Mouse (Mus musculus) lung, adult 18-20 months (tissue): Measurements from ENCODE around the gene Stard13.

Experiments
- DNase-seq, 2 experiments: peaks; one replicate each; pipeline ENCODE4 v3.0.0; 2022; ENCODE audit warnings: mixed read lengths in 2 of 2

Gene Stard13

GRCm38 (mm10) chr5:151054743-151055114 lies 178.9 kb downstream of the Stard13 start:
- no peak for DNase-seq

DNA sequence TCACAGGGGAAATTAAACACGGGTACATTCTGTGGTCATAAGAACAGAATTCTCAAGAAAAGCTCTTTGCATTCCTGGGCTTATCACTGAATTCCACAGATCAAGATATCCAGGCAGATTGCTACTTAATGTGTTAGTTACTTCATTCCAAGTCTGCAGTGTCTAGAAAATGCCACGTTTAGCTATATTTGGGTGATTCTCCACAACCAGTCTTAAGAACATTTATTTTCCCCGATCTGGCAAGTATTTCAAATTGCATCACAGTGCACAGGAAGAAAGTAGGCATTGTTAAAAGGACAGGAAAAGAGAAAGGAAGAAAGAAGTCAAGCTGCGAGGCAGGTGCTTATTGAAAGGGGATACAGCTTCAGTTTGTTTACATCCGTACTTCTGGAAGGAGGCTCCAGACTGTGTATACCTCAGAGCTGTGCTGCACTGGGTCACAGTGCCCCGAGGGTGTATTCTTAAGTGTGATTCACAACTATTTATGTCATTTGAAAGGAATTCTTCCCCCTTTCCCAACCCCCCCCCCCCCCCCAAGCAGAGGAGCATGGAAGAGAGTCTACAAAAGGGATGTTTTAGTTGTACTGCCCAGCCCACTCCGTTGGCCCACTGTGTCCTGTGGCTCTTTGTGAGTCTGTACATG lies 179.4 kb downstream of the Stard13 start:
- DNase-seq: no peak

DNA sequence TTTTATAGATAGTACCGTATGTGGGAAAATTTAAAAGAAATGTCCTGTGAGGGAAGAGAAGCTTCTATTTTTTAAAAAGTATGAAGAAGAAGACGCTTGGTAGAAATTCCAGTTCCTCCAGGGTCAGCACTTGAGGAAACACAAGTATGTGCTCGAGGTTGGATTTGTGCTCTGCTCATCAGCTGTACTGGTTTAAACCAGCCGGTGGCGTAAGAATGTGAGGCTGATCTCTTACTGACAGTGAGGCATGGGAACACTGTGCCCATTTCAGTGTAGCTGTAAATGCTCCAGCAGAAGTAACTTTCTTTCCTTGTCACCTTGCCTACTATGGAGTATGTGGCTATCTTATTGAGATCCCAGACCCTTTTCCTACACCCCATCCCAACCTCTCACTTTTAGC lies 180.4 kb downstream of the Stard13 start:
- peak; percentile 47 for DNase-seq

- DNase-seq: no peak
These were observed 181.3 kb downstream of the Stard13 start for GRCm38 (mm10) chr5:151052331-151052730.

GRCm38 (mm10) chr5:151047488-151047887 lies 186.1 kb downstream of the Stard13 start:
- peak in 1 of 2 experiments; percentile 49 for DNase-seq

DNA sequence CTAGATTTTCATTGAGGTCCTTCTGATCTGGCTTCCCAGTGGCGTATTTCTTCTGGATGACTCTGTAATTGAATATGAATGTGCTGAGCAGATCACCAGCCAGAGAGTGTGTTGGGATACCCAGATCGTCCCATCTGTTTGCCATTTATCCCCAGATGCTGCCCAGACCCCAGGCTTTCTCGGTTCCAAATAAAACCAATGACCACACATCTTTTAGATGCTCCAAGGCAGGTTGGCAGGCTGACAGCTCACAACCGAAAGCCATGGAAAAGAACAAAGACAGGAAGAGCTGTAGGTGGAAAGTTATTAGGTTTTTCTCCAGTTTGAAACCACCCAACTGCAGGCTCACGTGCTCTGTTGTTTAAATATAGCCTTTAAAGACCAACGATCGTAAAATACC lies 186.7 kb downstream of the Stard13 start:
- DNase-seq: peak in 1 of 2 experiments; percentile 36

GRCm38 (mm10) chr5:151046131-151046530 lies 187.5 kb downstream of the Stard13 start:
- DNase-seq: no peak

DNA sequence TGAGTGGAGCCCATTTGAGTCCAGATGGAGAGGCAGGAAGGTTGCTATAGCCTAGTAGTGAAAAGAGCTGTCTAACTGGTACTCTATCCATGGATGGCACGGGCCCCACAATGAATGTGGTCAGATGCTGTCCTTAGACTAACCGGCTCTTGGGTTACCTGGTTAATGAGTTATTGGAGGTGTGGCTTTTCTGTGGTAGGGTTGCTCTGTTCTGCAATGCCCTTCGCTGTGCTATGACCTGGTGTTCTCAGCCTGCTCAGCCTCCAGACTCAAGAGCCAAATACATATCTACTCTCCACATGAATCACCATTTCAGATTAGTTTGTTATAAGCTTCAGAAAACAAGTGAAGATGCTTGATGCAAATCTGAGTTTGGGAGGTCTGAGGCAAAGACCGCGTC lies 190.7 kb downstream of the Stard13 start:
- no peak for DNase-seq

- no peak for DNase-seq
These were observed 195.8 kb downstream of the Stard13 start for GRCm38 (mm10) chr5:151037871-151038270.

GRCm38 (mm10) chr5:151034715-151035512 lies 198.7 kb downstream of the Stard13 start:
- no peak for DNase-seq

GRCm38 (mm10) chr5:151028906-151029305 lies 204.7 kb downstream of the Stard13 start:
- DNase-seq: no peak

GRCm38 (mm10) chr5:151027171-151027570 lies 206.5 kb downstream of the Stard13 start:
- no peak for DNase-seq

GRCm38 (mm10) chr5:151026069-151026468 lies 207.6 kb downstream of the Stard13 start:
- DNase-seq: no peak

GRCm38 (mm10) chr5:151024483-151024882 lies 209.2 kb downstream of the Stard13 start:
- DNase-seq: no peak

DNA sequence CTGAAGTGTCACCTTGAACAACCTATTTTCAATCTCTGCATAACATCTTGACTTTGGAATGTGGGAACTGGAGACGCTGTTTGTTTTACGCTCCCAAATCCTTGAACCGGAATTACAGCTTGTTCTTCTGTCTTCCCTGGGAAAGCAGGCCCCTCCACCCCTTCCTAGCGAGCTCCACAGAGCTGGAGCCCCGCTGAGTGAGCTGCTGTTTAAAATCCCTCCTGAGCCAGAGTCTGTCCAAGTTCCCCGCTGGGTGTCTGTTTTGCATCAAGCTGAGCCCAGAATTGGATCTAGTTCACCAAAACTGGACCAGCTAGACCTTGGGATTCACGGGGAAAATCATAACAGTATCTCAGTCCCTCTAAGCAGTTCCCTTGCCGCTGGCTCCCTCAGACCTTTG lies 210.2 kb downstream of the Stard13 start:
- DNase-seq: peak; percentile 9 to 39

- DNase-seq: no peak
These were observed 210.7 kb downstream of the Stard13 start for GRCm38 (mm10) chr5:151022939-151023338.

DNA sequence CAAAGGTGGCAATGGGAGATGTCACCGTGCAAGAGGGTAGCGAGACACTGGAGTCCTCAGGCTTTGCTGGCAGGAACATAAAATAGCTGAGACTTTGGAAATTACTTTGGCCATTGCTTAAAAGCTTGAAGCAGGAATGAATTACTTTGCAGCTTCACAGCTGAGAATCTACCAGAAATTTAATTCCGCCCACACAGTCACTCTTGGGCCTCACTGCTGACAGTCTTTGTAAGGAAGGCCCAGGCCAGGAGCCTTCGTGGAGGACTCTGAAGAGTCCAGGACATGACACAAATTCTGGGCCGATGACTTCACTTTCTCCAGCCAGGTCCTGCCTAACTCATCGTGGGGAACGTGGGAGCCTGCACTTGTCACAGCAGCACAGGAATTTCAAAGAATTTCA lies 211.6 kb downstream of the Stard13 start:
- DNase-seq: no peak

GRCm38 (mm10) chr5:151020831-151021230 lies 212.8 kb downstream of the Stard13 start:
- peak; percentile 15 to 34 for DNase-seq

- no peak for DNase-seq
These were observed 213.4 kb downstream of the Stard13 start for GRCm38 (mm10) chr5:151020031-151020820.

GRCm38 (mm10) chr5:151018959-151019358 lies 214.7 kb downstream of the Stard13 start:
- DNase-seq: no peak

DNA sequence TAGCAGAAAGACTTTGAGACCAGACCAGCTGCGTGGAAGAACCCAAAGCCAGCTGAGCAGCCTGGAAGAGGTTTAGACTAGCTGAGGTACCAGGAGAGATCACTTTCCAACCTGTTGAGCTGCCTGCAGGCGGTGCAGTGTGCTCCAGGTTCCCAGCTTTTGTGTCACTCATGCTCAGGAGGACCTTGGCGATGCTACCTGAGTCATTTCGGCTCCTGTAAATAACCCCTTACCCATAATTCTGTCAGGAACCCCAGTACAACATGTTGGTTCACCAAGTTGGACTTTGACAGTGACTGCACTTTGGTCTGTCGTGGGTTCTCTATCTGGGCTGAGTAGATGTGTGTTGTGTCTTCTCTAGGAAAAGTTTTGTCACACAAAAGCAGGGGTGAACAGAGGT lies 215.2 kb downstream of the Stard13 start:
- DNase-seq: no peak

GRCm38 (mm10) chr5:151004216-151004755 lies 229.3 kb downstream of the Stard13 start:
- no peak for DNase-seq

GRCm38 (mm10) chr5:151002051-151002450 lies 231.6 kb downstream of the Stard13 start:
- no peak for DNase-seq
